Mouse (Mus musculus) urinary bladder, postnatal 0 days (tissue): ENCODE data around the gene Dnaja3. TPM values are rescaled to one million over a fixed set of nuclear protein-coding genes. Genes with fewer than 3 reads are reported as not detected.

Experiments used
- polyA plus RNA-seq: library from polyadenylated mRNA; unstranded; fragments of >200 nt; fragmentation: Nextera tagmentation; extraction: Ambion mirVana; gene quantifications from 2 replicates; pipeline ENCODE4 v1.2.1, GENCODE M21; 2015

The Dnaja3 gene
- polyA plus RNA-seq = 39.2 and 42.6 TPM in 2 replicates

DNA sequence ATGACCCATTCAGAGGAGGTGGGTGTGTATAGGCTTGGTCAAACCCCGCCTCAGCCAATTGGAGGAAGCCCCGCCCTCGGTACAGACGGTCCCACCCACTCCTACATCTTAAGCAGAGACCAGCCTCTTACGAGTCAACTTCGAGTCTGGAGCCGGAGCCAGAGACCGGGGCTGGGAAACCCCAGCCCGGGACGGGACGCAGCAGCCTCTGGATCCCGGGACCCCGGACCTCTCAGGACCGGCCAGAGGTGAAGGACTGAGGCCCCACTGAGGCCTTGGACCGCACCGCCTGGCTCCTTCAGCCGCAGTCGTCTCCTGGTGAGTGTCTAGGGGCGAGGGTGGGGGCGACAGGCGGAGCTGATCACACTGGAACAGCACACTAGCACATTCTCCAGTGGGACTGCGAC lies at the start of gene Dnaja3, which contains the start of gene Vasn:
Gene Dnaja3 (plus strand): TSS at position 159 of the 407 bp plus-strand sequence.
Gene Vasn (plus strand): TSS at position 111 of the 407 bp plus-strand sequence.

DNA sequence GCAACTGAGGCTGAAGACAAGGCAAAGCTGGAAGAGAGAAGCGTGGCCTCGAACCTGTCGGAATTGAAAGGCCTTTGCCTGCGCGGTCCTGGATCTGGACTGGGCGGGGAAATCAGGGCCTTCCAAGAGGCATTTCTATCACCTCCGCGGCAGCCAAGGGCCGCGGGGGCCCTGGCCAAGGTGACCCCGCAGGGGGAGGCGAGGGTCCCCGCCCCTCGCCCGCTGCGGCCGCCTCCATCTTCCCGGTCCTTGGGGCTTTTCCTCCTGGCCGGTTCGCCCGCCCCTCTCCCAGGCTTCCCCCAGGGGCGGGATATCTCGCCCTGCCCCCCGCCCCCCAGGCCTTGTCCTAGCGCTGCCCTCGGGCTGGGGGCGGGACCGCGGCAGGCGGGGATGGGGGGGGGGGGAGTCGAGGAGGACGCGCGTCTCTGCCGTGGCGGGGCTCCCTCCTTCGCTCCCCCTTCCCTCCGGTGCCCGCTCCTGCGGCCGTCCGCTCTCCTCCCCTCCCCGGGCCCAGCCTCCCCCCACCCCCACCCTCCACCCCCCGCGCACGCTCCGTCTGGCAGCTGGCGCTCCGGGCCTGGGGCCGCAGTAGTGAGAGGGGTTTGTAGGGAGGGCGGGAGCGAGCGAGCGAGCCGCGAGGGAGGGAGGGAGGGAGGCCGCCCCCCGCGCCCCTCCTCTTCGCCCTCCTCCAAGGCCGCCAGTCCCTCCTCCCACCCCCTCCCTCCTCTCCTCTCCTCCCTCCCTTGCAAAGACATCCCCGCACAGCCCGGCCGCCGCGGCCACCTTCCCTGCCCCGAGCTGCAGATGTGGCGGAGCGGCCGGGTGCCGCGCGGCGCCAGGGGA lies 45.6 kb upstream of the Dnaja3 start, which contains the start of gene Glis2:
Gene Glis2 (plus strand): TSS at position 743 of the 843 bp plus-strand sequence.

DNA sequence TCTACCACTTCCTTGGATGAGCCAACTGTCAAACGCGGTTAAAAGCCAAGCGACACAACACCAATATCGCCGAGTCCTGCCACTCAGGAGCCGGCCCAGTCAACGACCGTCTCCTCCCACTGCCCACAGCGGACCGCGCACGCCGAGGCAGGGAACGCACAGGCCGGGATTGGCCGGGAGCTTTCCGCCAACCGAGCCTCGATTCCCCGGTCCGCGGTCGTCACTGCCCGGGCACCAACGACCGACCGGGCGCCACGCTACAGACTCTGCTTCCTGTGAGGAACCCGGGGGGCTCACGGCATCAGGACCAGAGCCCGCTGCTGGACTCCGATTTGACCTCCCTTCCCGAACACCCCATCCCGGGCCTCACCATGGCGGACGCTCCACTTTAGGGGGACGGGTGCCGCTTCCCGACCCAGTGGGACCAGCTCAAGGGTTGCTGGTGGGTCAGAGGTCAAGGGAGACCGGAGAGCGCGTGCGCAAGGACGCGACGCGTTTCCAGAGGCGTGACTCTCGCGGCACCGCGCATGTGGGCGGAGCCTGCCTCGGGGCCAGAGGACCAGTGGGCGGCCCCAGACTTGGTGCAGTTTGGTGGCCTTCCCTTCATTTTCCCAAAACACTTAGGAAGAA lies 15.2 kb upstream of the Dnaja3 start, which contains the start of gene Pam16:
Gene Pam16 (minus strand): TSS at position 508 of the 630 bp plus-strand sequence.

DNA sequence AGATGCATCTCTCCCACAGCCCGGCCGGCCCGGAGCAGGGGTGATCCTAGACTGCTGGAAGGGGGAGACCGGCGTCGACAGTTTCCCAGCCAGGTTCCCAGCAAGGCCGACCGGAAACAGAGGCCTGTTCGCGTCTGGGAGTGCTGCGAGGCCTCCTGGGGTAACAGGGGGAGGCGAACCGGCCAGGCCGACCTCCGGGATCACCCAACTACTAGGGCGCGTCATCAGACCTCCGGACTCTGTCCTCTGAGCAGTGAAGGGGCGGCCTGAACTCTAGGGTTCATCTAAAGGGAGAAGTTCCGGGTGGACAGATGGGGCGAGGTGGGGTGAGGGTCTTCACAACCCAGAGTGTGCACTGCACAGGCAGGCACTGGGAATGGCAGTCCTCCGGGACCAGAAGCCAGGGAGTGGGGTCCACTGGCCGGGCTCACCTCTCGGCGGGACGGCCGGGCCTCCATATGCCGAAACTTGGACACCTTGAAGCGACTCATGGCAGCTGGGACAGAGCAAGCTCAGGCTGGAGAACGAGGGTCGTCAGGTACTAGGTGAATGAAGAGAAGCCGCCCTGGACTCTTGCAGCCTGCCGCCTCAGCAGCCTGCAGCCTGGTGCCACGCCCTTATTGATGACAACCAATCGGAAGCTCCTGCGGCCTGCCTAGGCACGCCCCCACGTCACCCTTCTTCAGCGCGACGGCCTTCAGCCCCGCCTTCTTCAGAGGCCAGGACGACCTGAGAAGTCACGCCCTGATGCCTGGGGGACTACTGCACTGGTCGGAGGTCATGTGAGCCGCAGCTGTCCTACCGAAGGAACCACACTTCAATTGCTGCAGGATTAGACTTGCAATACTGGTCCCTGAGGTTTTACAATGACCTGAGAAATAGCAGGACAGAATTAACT lies 39.6 kb downstream of the Dnaja3 start, which contains the start of gene Coro7:
Gene Coro7 (minus strand): TSS at position 657 of the 898 bp plus-strand sequence.

DNA sequence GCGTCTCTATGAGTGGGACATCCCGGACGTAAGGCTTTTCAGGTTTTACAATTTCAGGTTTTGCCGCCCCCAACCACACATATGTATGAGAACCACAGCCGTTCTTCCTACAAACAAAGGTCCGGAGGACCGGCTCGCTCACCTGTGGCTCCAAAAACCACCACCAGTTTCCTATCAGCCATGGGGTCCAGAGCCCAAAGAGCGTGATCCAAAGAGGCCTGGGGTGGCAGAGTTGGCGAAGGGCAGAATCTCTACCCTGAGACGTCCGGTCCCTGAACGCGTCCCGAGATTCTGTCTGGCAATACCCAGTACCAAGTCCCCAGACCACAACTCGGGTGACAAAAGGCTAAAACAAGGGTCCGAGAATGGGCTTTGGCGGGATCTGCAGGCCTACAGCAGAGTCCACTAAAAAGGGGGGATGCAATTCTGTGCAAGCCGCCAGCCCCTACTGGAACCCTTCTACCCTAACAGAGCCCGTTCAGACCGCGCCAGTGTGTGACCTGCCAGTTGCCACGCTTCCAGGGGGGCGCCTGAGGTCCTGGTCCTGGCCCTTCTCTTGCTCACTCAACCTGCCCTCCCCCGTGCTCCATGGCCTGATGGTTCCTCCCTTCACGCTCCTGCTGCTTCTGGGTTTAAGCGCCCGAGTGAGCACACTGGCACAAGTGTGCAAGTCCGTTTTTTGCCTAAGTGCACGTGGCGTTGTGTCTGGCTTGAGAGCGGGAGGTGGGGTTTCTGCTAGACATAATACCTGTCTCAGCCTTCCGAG lies 79.1 kb downstream of the Dnaja3 start, which contains the start of gene Nmral1:
Gene Nmral1 (minus strand): TSS at position 604 of the 766 bp plus-strand sequence.

DNA sequence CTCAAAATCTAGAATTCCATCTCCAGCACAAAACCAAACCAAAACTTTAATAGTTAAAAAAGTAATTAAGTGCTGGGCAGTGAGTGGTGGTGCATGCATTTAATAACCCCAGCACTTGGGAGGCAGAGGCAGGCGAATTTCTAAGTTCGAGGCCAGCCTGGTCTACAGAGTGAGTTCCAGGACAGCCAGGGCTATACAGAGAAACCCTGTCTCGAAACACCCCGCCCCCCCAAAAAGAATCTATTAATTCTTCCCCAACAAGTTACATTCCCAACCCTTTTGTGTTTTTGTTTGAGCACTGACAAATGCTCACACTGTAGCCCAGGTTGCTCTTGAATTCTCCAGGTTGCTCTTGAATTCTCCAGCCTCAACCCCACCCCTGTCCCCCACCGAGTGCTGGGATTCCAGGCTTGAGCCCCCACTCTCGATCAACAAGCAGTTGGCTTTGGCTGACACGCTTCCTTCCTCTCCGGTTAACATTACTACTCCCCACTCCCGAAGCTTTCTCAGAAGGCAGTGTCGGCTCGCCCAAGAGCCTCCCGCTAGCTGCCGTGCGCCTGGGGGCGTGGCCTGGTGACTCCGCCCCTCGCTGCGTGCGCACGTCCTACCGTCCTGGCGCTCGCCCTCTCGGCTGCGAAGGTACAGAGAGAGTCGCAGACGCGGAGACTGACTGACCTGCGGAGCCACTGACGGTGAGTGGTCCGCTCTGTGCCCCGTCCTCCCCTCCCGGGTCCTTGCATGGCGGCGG lies 86.2 kb downstream of the Dnaja3 start, which contains the start of gene Hmox2:
Gene Hmox2 (plus strand): TSS at position 582 of the 748 bp plus-strand sequence.

Other genes with a start within 250 kb of the Dnaja3 start
- 1.7 and 1.8 TPM in 2 replicates for gene Adcy9, start 219.5 kb upstream of the Dnaja3 start, polyA plus RNA-seq
- 8.3 and 10.1 TPM in 2 replicates for gene Srl, start 98.2 kb upstream of the Dnaja3 start, polyA plus RNA-seq
- 6.5 and 6.8 TPM in 2 replicates for gene Tfap4, start 80.1 kb upstream of the Dnaja3 start, polyA plus RNA-seq
- gene Glis2, start 45.3 kb upstream of the Dnaja3 start, polyA plus RNA-seq = 17.3 and 27.7 TPM in 2 replicates
- gene Pam16, start 15.0 kb upstream of the Dnaja3 start, polyA plus RNA-seq = 78.4 TPM in 2 replicates
- 10.8 and 12.9 TPM in 2 replicates for gene Vasn, start within 50 bp of the Dnaja3 start, polyA plus RNA-seq
- 7.2 and 9.6 TPM in 2 replicates for gene Coro7, start 39.8 kb downstream of the Dnaja3 start, polyA plus RNA-seq
- gene Nmral1, start 79.4 kb downstream of the Dnaja3 start, polyA plus RNA-seq = 10.9 and 11.2 TPM in 2 replicates
- 48.5 and 51.6 TPM in 2 replicates for gene Hmox2, start 86.4 kb downstream of the Dnaja3 start, polyA plus RNA-seq
- 30.5 and 33.2 TPM in 2 replicates for gene Cdip1, start 150.3 kb downstream of the Dnaja3 start, polyA plus RNA-seq
- 0.35 and 0.69 TPM in 2 replicates for gene 4930562C15Rik, start 195.4 kb downstream of the Dnaja3 start, polyA plus RNA-seq
- 41.6 and 42.7 TPM in 2 replicates for gene Ubald1, start 240.3 kb downstream of the Dnaja3 start, polyA plus RNA-seq
- gene Mgrn1, start 246.3 kb downstream of the Dnaja3 start, polyA plus RNA-seq = 56.0 and 61.4 TPM in 2 replicates